Mouse (Mus musculus) kidney, adult 2 months (tissue): ENCODE measurements around the gene Cox7b2.

Experiments
- CTCF ChIP-seq: fragments of 200-500 bp; conservative IDR thresholded peaks from 2 replicates; pipeline ENCODE4 v1.5.1; 2011; ENCODE audit warnings: low read depth, mild to moderate bottlenecking, control low read depth, low read length, moderate library complexity, mixed read lengths; ENCODE audit not compliant: insufficient read depth, insufficient read length
- POLR2A ChIP-seq: fragments of 200-500 bp; IDR thresholded peaks from one replicate; pipeline ENCODE4 v1.6.1; 2011; ENCODE audit warnings: low read depth, low read length, control low read depth

- TF ChIP-seq CTCF: no peak
- no peak for TF ChIP-seq POLR2A
These were observed 47.3 kb upstream of the Cox7b2 start for GRCm38 (mm10) chr5:71595321-71595720.
